Mouse (Mus musculus) forebrain, embryonic 16.5 days (tissue): ENCODE results near the gene Nek11. TPM values are rescaled to one million over a fixed set of nuclear protein-coding genes. Genes with fewer than 3 reads are reported as not detected.
"Not testable (repeated sequence)": the region's sequence is repeated elsewhere in the genome, so short reads cannot be mapped to it uniquely, and the experiment has no call there.

ENCODE experiments used
- ATAC-seq: fragments of 200-750 bp; cut with Nextera tagmentation; 2 replicates; pipeline ENCODE4 v1.8.0; 2017; ENCODE audit warnings: mild to moderate bottlenecking, moderate library complexity
- H3K27ac ChIP-seq: fragments of 300-500 bp; sonication (generic); 2 replicates; pipeline ENCODE4 v1.5.1; 2014; ENCODE audit warnings: low read length, control low read depth
- H3K27me3 ChIP-seq: fragments of 300-500 bp; sonication (generic); replicated peaks from 2 replicates; pipeline ENCODE4 v1.6.1; 2014; ENCODE audit warnings: low read length; ENCODE audit not compliant: control insufficient read depth, insufficient read depth
- H3K36me3 ChIP-seq: fragments of 300-500 bp; sonication (generic); 2 replicates; pipeline ENCODE4 v1.6.1; 2014; ENCODE audit not compliant: control insufficient read depth, insufficient read depth
- H3K4me1 ChIP-seq: fragments of 300-500 bp; sonication (generic); replicated peaks from 2 replicates; pipeline ENCODE4 v1.6.1; 2014; ENCODE audit warnings: low read length; ENCODE audit not compliant: control insufficient read depth, insufficient read depth
- H3K4me2 ChIP-seq: fragments of 300-500 bp; sonication (generic); 2 replicates; pipeline ENCODE4 v1.6.1; 2014; ENCODE audit warnings: mild to moderate bottlenecking, low read length, control low read depth
- H3K4me3 ChIP-seq: fragments of 300-500 bp; sonication (generic); replicated peaks from 2 replicates; pipeline ENCODE4 v1.5.1; 2014; ENCODE audit warnings: mild to moderate bottlenecking, low read length, control low read depth
- H3K9ac ChIP-seq: fragments of 300-500 bp; sonication (generic); replicated peaks from 2 replicates; pipeline ENCODE4 v1.6.1; 2014; ENCODE audit warnings: low read depth, low read length, control low read depth
- H3K9me3 ChIP-seq: fragments of 300-500 bp; sonication (generic); 2 replicates; pipeline ENCODE4 v1.6.1; 2016; ENCODE audit warnings: low read length; ENCODE audit not compliant: control insufficient read depth
- WGBS: fragments of 180-500 bp; shearing (Covaris S2); extraction: QIAGEN DNeasy Blood & Tissue Kit; methylation state at CpG from one replicate; pipeline ENCODE4 v1.1.7; 2014; 5-methylcytosine and 5-hydroxymethylcytosine counted together
- polyA plus RNA-seq: library from polyadenylated mRNA; unstranded; fragments of >200 nt; fragmentation: Nextera tagmentation; extraction: Ambion mirVana; gene quantifications from 2 replicates; pipeline ENCODE4 v1.2.1, GENCODE M21; 2015

Gene Nek11
- polyA plus RNA-seq, 1 experiment from 2014 or later = 2.6 TPM

DNA sequence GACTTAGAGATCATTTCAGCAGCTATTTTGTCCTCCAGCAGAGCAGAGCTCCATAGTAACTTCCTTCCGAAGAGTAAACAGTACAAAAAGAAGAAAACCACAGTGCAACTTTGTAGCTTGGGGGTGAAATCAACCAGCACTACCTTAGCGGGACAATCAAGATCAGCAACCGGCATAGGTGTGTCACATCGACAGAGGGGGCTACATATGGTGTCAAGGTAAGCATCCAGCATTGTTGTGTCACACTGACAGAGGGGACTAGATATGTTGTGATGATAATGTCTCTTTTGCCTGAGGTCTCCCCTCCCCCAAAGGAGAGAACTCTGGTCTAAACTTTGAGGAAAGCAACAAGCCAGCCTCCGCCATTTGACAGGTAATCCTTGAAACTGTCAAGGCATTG is 260.8 kb downstream of the Nek11 start:
- WGBS = 85% methylated on average over 5 of the region's 5 CpGs
- no peak for ATAC-seq
- Histone ChIP-seq H3K4me1 (peaks cover 16% of the 10 kb centered on the region), H3K27ac (no peak overlapping the region), H3K9ac (no peak overlapping the region), H3K4me2 (no peak overlapping the region), H3K36me3 (no peaks in the 10 kb centered on the region), H3K9me3 (no peaks in the 10 kb centered on the region), H3K27me3 (no peaks in the 10 kb centered on the region), H3K4me3 (no peak overlapping the region)

DNA sequence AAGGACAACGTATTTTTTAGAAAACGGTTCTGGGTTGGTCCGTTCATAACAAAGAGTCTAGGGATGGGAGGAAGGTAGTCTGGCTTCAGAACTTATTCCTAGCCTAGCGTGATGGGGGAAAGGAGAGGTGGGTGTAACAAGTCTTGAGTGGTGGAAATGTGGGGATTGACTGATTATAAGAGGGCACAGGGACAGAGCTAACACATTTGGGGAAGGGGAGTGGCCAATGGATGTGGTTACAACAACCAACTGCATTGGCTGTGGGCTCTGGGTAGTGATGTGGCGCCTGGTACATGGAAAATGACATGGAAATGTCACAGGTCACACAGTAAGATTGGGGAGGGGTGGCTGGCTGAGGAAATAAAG is 263.3 kb downstream of the Nek11 start:
- peak overlapping the region; percentile 67 for H3K27ac ChIP-seq
- H3K9me3 ChIP-seq = no peaks in the 10 kb centered on the region
- H3K4me3 ChIP-seq = peak overlapping the region; percentile 86
- H3K27me3 ChIP-seq = no peaks in the 10 kb centered on the region
- no peaks in the 10 kb centered on the region for H3K36me3 ChIP-seq
- ATAC-seq = peak; percentile 55
- peaks cover 20% of the 10 kb centered on the region for H3K4me1 ChIP-seq
- peak overlapping the region; percentile 92 for H3K9ac ChIP-seq
- WGBS = 21% methylated on average over 5 of the region's 5 CpGs
- H3K4me2 ChIP-seq = peak overlapping the region; percentile 93

DNA sequence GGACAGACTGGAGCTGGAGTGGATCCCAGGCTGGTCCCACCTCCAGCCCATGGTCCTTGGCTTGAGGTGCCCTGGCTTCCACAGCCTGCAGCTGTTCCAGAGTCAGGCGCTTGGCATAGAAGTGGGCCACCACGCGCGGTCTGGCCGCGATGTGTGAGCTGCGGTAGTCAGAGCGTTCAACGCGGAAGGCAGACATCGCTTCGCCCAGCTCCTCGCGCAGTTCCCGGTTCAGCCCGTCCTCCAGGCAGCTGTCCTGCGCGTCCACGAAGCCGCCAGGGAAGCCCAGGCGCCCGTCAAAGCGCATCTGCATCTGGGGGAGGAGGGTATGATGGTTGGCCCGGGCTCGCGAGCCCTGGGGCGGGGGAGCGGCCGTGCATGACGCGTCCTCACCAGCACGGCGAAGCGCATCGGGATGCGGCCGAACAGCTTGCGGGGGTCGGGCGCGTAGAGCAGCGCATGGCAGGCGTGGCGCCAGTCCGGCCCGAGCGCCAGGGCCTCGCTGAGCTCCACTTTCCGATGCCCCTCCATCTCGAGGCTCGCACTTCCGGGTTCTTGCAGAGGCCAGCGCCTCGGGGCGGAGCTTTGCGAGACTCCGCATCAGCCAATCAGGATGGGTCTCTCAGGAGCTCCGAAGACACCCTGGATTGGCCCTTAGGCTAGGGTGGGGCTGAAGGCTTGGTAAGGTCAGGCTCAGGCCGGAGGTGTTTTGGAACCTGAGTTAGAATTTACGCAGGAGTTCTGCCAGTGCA is 263.9 kb downstream of the Nek11 start, which contains the start of gene Nudt16:
Nudt16 (minus strand) TSS at position 572 of the 749 bp plus-strand sequence.
- Histone ChIP-seq H3K27ac (peak within 1 kb of the TSS; percentile 67), H3K4me2 (peak within 1 kb of the TSS; percentile 93), H3K27me3 (no peaks in the 10 kb centered on the region), H3K4me3 (peak within 1 kb of the TSS; percentile 86), H3K36me3 (no peaks in the 10 kb centered on the region), H3K9ac (peak within 1 kb of the TSS; percentile 92), H3K4me1 (peaks cover 20% of the 10 kb centered on the region), H3K9me3 (no peaks in the 10 kb centered on the region)
- under 1% methylated on average over 60 of the region's 60 CpGs for WGBS
- peak; percentile 99 for ATAC-seq

DNA sequence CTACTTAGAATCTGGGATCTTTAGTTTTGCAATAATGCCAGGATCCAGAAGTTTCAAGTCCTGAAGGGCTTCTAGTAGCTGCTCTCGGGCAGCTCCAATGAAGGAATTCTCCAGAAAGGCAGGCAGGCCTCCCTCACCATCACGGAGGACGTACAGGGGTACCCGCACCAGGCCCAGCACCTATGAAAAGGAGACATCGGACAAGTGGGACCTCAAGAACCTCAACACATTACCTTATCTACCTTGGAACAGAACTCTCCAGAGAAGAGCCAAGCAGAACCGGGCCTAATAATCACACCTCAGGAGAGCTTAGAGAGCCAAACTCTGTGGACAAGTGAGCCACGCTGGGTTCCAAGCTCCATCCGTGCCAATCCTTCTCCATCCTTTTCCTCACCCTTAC is 265.0 kb downstream of the Nek11 start:
- Histone ChIP-seq H3K9me3 (no peaks in the 10 kb centered on the region), H3K27ac (no peak overlapping the region), H3K4me3 (no peak overlapping the region), H3K4me2 (peak overlapping the region; percentile 93), H3K36me3 (no peaks in the 10 kb centered on the region), H3K27me3 (no peaks in the 10 kb centered on the region), H3K9ac (no peak overlapping the region), H3K4me1 (peaks cover 20% of the 10 kb centered on the region)
- 95% methylated on average over 8 of the region's 8 CpGs for WGBS
- no peak for ATAC-seq

DNA sequence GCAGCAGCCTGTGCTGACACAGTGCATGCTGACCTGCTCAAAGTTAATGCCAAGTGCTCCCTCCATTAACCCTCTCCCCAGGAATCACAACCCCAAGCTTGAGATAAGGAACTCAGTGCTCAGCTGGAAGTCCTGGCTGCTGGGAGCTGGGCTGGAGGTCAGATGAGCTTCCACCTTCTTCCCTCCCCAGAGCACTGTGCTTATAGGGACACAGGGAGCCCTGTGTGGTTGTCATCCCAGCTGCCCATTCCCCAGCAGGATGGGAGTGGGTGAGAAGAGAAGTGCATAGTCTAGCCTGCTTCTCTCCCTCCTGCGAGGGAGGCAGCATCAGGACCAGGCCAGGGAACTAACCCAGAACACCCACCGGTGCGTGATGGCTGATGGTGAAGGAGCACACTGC is 270.1 kb downstream of the Nek11 start:
- WGBS = 77% methylated on average over 3 of the region's 3 CpGs
- not testable (repeated sequence) for H3K36me3 ChIP-seq, H3K9me3 ChIP-seq, H3K4me2 ChIP-seq, H3K27me3 ChIP-seq, ATAC-seq, H3K4me3 ChIP-seq, H3K27ac ChIP-seq, H3K9ac ChIP-seq, H3K4me1 ChIP-seq

Other genes starting within 250 kb of the Nek11 start
- 13.9 and 15.0 TPM in 2 replicates for gene Aste1, start 132 bp downstream of the Nek11 start, polyA plus RNA-seq
- gene Atp2c1, start 131.8 kb upstream of the Nek11 start, polyA plus RNA-seq = 90.1 and 96.2 TPM in 2 replicates
- 19.6 and 20.5 TPM in 2 replicates for gene Pik3r4, start 247.5 kb upstream of the Nek11 start, polyA plus RNA-seq